Mouse (Mus musculus): ENCODE data around the gene Thsd7b.

DNA sequence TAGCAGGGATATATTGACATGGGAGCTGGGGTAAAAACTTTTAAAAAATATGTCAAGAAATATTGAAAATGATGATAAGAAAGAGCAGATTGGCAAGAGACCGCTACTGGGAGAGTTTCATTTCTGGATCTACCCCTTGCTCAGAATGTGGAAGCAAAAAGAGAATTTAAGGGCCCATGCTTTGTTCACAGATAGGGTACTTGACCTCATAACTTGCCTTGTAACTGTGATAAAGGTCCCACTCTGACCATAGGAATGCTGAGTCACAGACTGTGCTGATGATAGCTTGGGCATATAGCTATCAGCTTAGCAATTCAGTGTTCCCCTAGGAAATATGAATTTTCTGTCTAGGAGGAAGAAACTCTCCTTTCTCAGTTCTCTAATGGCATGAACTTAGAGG, 488.1 kb downstream of the Thsd7b start:
- TF ChIP-seq FLI1 (IDR thresholded peaks at IDR 0.05; ENCODE audit: low read length) (no peak), GATA1 (IDR thresholded peaks at IDR 0.05; ENCODE audit: borderline replicate concordance, low read length) (no peak)
